Mouse (Mus musculus) heart, postnatal 25 days (tissue): Measurements from ENCODE around the gene Arrb2. TPM values are rescaled to one million over a fixed set of nuclear protein-coding genes. Genes with fewer than 3 reads are reported as not detected.

ENCODE experiments used
- DNase-seq: peaks from one replicate; pipeline ENCODE4 v3.0.0; 2022; ENCODE audit warnings: low spot score
- intact Hi-C: fragments of 180-260 bp; cut with DNase I; formaldehyde crosslinking; loops from one replicate; pipeline ENCODE4 v1.15.1; 2025
- microRNA-seq: library from miRNA; unstranded; fragments of <30 nt; microRNA quantifications from one replicate; pipeline ENCODE4 v1.2.0, GENCODE M21; 2022
- total RNA-seq, 2 experiments: library from RNA; stranded (reverse); gene quantifications; 2 replicates each; pipeline ENCODE4 v1.2.3; 2021

The Arrb2 gene
- total RNA-seq, 2 experiments from 2014 or later: 9.0 to 11.6 TPM

- intact Hi-C loops: no loop called here
- DNase-seq: no peak
Measured at GRCm38 (mm10) chr11:70487816-70488215, 55.4 kb downstream of the Arrb2 start.

- DNase-seq: no peak
- intact Hi-C loops: no loop called here
Measured at GRCm38 (mm10) chr11:70489138-70489537, 56.7 kb downstream of the Arrb2 start.

GRCm38 (mm10) chr11:70489684-70490083 lies 57.2 kb downstream of the Arrb2 start:
- intact Hi-C loops: no loop called here

More at GRCm38 (mm10) chr11:70489684-70490083, 57.2 kb downstream of the Arrb2 start:
- DNase-seq: no peak

Small RNAs within 50 kb of the gene (microRNA-seq; reads per million reads assigned to microRNA genes)
- gene Mir7115: not detected

Other genes starting within 250 kb of the Arrb2 start
- under 1 TPM in 1 of 2 experiments, not detected in 1; 0.45 TPM for gene Slc16a11, start 219.9 kb upstream of the Arrb2 start, total RNA-seq
- 1 to 10 TPM; 4.2 to 4.8 TPM for gene Slc16a13, start 211.6 kb upstream of the Arrb2 start, total RNA-seq
- gene Bcl6b, start 202.8 kb upstream of the Arrb2 start, total RNA-seq: 10 to 100 TPM; 20.0 to 22.3 TPM
- gene 0610010K14Rik, start 194.7 kb upstream of the Arrb2 start, total RNA-seq: 10 to 100 TPM; 31.4 to 36.7 TPM
- gene Gm21988, start 192.8 kb upstream of the Arrb2 start, total RNA-seq: 1 to 10 TPM; 2.1 to 2.3 TPM
- gene Rnasek, start 192.8 kb upstream of the Arrb2 start, total RNA-seq: 100 to 1,000 TPM in 1 of 2 experiments, 10 to 100 TPM in 1; 87.9 to 103 TPM
- gene Alox12, start 177.3 kb upstream of the Arrb2 start, total RNA-seq: 1 to 10 TPM; 3.1 to 3.7 TPM
- gene Alox12e, start 110.0 kb upstream of the Arrb2 start, total RNA-seq: under 1 TPM in 1 of 2 experiments, not detected in 1; 0.14 TPM
- 1 to 10 TPM; 4.8 to 5.4 TPM for gene Alox15, start 80.6 kb upstream of the Arrb2 start, total RNA-seq
- 10 to 100 TPM; 17.9 to 21.1 TPM for gene Pelp1, start 22.6 kb upstream of the Arrb2 start, total RNA-seq
- gene Med11, start 19.3 kb downstream of the Arrb2 start, total RNA-seq: 1 to 10 TPM; 7.5 to 8.2 TPM
- gene Zmynd15, start 26.8 kb downstream of the Arrb2 start, total RNA-seq: 1 to 10 TPM; 2.3 to 2.7 TPM
- 1 to 10 TPM; 8.4 to 9.4 TPM for gene Cxcl16, start 27.3 kb downstream of the Arrb2 start, total RNA-seq
- gene Tm4sf5, start 72.6 kb downstream of the Arrb2 start, total RNA-seq: 1 to 10 TPM in 1 of 2 experiments, under 1 TPM in 1; 0.78 to 1.7 TPM
- not detected for gene Vmo1, start 82.0 kb downstream of the Arrb2 start, total RNA-seq
- not detected for gene Gltpd2, start 86.6 kb downstream of the Arrb2 start, total RNA-seq
- 100 to 1,000 TPM; 227 to 230 TPM for gene Psmb6, start 92.7 kb downstream of the Arrb2 start, total RNA-seq
- not detected for gene Gm40193, start 100.3 kb downstream of the Arrb2 start, total RNA-seq
- gene Pld2, start 107.4 kb downstream of the Arrb2 start, total RNA-seq: 1 to 10 TPM; 6.5 to 7.4 TPM
- gene Mink1, start 130.2 kb downstream of the Arrb2 start, total RNA-seq: 10 to 100 TPM; 43.6 to 46.3 TPM
- gene 4930544D05Rik, start 183.2 kb downstream of the Arrb2 start, total RNA-seq: not detected
- gene Chrne, start 186.6 kb downstream of the Arrb2 start, total RNA-seq: not detected
- gene Gp1ba, start 206.5 kb downstream of the Arrb2 start, total RNA-seq: under 1 TPM; 0.36 to 0.42 TPM
- gene Rnf167, start 214.6 kb downstream of the Arrb2 start, total RNA-seq: 10 to 100 TPM; 48.0 to 54.0 TPM
- gene Slc25a11, start 214.8 kb downstream of the Arrb2 start, total RNA-seq: 100 to 1,000 TPM; 550 to 562 TPM
- 100 to 1,000 TPM; 290 to 310 TPM for gene Pfn1, start 222.0 kb downstream of the Arrb2 start, total RNA-seq
- 1,000 to 10,000 TPM; 2,028 to 2,111 TPM for gene Eno3, start 224.6 kb downstream of the Arrb2 start, total RNA-seq
- 10 to 100 TPM; 89.8 to 99.5 TPM for gene Spag7, start 236.8 kb downstream of the Arrb2 start, total RNA-seq